Mouse (Mus musculus) heart, postnatal 10 days (tissue): ENCODE results near the gene Ctrl. TPM values are rescaled to one million over a fixed set of nuclear protein-coding genes. Genes with fewer than 3 reads are reported as not detected.
"Not testable (repeated sequence)": the region's sequence is repeated elsewhere in the genome, so short reads cannot be mapped to it uniquely, and the experiment has no call there.

Experiments
- DNase-seq, 2 experiments: peaks; one replicate each; pipeline ENCODE4 v3.0.0; 2021
- intact Hi-C: fragments of 180-260 bp; cut with DNase I; formaldehyde crosslinking; loops from one replicate; pipeline ENCODE4 v1.15.1; 2025
- total RNA-seq, 2 experiments: library from RNA; stranded (reverse); gene quantifications; 2 replicates each; pipeline ENCODE4 v1.2.3; 2021

Gene Ctrl
- total RNA-seq = under 1 TPM; 0.35 to 0.48 TPM

DNA sequence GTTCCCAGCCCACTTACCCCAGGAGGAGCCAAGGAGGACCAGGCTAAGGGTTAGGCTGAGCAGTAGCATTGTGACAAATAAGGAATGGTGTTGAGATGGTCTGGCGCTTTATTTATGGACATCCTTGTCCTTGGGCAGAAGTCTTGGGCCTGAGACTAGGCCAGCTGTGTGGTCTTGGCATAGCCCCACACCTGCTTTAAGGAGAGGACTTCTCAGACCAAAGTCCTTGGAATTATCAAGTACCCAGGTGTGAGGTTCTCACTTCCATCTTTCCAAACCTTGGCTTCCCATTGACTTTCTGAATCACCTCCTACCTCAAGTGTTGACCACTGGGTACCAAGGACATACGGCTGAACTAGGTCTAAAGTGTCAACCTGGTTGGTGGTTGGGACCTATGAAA, at the start of gene Ctrl:
TSS of gene Ctrl (minus strand) at position 101 of the 400 bp plus-strand sequence.
- DNase-seq = no peak
- intact Hi-C loops = no loop called here

DNA sequence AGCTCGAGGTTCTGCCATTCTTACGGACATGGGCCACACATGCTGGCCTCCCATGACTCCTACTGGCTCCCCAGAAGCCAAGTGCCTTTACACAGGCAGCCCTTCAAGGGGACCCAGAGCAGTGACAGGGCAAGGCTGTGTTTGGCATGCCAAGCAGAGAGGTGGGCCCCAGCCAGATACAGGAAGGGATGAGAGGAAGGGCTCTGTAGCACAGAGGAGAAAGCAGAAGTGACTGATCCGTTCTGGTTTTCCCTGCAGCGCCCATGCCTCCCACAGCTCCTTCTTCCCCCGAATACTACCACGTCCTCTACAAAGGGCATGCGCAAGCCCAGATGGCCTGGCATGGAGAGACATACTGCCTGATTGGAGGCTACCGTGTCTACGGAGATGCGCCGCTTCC, 49.7 kb upstream of the Ctrl start:
- intact Hi-C loops, DNase-seq: not testable (repeated sequence)

DNA sequence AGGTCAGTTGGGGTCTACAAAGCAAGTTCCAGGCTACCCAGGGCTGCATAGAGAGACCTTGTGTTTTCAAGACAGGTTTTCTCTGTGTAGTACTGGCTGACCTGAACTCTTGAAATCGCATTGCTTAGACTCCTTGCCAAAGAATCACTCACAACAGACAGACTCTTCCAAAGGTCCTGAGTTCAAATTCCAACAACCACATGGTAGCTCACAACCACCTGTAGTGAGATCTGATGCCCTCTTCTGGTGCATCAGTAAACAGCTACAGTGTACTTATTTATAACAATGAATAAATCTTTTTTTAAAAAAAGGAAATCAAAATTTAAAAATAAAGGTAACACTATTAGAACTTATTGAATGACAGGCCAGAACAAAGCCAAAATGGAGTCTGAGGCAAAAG, 47.5 kb upstream of the Ctrl start:
- intact Hi-C loops = no loop called here

DNA sequence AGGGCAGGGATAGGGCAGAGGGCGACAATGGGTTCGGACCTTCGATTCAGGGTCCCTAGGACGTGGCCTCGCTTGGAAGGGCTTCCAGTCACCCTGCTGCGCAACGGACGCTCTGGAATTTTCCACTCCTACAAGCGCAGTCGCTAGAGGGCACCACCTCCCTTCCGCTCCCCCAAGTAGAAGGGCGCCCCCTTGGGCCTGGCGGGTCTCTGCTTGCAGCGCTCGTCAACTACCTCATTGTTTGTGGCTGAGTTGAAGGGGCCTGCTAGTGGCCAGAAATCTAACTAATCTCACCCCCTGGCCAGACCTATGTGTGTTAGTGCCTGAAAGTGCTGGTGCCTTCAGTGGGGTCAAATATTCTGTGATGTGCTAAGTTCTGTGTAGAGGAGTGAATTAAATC, 45.7 kb upstream of the Ctrl start, which contains the start of gene Dpep3:
TSS of gene Dpep3 (minus strand) at position 105 of the 400 bp plus-strand sequence.
- intact Hi-C loops = no loop called here

More for the DNA sequence above, 47.5 kb upstream of the Ctrl start:
- DNase-seq = no peak

DNA sequence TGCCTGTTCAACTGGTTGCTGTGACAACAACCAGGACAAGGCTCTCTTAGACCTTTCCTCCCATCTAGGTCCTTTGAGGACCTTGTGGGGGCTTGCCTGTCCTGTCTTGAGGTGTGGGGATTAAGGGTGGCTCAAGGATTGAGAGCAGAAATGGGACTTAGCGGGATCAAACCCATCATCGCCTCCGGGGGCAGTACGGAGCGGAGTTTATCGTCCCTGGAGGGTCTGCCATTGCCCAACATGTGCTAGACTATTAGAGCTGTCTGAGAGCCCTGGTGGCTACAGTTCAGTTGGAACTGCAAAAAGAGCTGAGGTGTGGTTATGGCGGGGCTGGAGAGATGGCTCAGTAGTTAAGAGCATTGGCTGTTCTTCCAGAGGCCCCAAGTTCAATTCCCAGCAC, 41.7 kb upstream of the Ctrl start:
- DNase-seq = no peak
- intact Hi-C loops = no loop called here

More for the DNA sequence above, 45.7 kb upstream of the Ctrl start, which contains the start of gene Dpep3:
- no peak for DNase-seq

DNA sequence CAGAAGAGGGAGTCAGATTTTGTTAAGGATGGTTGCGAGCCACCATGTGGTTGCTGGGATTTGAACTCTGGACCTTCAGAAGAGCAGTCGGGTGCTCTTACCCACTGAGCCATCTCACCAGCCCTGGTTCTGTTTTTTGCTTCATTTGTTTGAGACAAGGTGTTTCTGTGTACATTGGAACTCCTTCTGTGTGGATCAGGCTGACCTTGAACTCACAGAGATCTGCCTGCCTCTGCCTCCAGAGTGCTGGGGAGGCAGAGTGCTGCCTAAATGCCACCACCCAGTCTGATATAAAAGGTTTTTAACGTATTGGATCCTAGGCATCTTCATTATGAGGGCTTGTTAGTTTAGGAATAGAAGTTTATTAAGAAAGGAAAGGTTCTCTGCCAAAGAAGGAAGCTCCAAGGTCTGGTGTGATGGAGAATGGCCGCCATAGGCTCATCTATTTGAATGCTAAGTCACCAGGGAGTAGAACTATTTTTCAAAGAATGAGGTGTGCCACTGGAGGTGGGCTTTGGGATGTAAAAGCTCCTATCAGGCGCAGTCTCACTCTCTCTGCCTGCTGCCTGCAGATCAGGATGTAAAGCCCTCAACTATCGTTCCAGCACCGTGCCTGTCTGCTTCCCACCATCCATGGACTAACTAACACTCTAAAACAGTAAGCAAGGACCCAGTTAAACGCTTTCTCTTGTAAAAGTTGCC, 37.5 kb upstream of the Ctrl start:
- intact Hi-C loops = no loop called here
- DNase-seq = no peak

DNA sequence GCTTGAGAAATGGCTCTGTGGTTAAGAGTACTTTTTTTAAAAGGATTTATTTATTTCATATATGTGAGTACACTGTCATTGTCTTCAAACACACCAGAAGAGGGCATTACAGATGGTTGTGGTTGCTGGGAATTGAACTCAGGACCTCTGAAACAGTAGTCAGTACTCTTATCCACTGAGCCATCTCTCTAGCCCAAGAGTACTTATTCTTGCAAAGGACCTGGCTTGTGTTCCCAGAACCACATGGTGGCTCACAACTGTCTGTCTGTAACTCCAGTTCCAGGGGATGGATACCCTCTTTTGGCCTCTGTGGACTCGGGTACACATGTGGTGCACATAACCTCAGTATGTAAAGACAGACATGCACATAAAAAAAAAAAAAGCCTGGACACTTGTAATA, 35.7 kb upstream of the Ctrl start:
- DNase-seq = no peak
- intact Hi-C loops = no loop called here

DNA sequence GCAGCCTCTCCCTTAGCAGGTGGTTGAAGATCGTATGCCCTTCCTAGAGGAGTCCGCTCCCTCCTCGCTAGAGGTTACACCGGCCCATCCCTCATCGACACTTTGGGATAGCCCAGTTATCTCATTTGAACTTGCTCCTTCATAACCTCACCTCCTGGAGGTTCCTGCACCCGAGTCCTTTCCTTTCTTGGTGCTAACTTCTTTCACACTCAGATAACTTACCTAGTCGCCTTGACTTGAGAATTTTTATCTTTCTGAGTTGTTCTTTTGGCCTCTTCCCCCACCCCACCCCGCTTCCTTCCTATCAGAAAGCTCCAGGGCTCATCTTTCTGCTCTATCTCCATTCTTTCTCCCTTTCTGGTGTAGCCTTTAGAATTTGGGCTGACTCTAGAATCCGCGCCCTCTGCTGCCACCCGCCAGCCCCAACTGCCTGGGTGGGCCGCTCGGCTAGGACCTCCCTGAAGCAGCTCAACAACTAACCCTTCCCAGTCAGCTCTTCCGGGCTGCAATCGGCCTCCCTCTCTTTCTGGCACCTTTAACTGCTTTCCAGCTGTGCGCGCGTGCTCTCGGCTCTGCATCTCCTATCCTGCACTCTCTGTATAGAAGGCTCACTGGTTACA, 33.1 kb upstream of the Ctrl start:
- intact Hi-C loops = no loop called here
- DNase-seq = peak; percentile 68 to 73

DNA sequence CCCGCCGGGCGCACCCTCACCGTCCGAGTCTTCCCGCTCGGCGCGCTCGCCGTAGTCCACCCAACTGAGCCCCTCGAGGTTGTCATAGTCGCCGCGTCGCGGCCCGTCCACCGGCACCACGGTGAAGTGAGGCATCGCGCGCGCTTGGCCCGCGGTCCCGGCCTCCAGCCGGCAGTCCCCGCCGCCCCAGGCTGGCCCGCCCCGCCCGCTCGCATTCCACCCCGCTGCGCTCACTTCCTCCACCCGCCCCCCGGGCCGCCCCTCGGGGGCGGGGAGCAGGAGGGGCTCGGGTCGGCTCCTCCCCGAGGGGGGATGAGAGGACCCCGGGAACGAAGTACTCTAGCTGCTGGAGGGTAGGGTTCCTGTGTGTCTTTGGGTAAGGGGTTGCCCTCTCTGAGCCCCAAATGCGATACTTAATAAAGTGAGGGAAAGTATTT, 32.3 kb upstream of the Ctrl start, which contains the start of gene Slc12a4:
TSS of gene Slc12a4 (minus strand) at position 193 of the 437 bp plus-strand sequence.
- intact Hi-C loops = loop anchor here (2.0 kb wide), 1 partner anchor 29 kb away; no protein-coding TSS in a partner anchor
- DNase-seq = peak; percentile 90

DNA sequence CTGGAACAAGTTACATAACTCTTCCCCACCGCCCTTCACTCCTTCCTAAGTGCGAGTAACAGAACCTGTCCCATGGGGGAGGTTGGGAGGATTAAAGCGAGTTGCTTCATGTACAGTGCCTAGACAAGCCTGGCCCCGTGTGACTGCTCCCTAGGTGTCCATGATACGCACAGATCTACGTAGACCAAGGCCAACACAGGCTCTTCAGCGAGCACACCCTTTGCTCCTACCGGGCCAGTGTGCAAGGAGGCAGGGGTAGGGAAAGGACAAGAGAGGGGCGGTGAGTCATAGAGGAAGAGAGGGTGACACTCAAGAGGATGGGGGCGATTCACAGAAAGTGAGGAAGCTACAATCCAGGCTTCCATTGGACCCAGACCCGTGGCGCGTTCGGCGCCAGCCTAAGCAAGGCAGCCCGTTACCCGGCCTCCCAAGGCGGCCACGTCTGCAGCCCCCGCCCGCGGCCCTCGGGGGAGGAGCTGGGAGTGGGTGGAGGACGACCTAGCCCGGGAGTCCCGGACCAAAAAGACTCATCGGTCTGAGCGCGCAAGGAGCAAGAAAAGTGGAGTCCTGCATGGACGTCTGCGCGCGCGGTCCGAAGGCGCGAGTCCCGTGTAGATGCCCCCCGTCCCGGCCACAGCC, 31.7 kb upstream of the Ctrl start:
- intact Hi-C loops = loop anchor here (2.0 kb wide), 1 partner anchor 29 kb away; no protein-coding TSS in a partner anchor
- peak; percentile 71 to 78 for DNase-seq

DNA sequence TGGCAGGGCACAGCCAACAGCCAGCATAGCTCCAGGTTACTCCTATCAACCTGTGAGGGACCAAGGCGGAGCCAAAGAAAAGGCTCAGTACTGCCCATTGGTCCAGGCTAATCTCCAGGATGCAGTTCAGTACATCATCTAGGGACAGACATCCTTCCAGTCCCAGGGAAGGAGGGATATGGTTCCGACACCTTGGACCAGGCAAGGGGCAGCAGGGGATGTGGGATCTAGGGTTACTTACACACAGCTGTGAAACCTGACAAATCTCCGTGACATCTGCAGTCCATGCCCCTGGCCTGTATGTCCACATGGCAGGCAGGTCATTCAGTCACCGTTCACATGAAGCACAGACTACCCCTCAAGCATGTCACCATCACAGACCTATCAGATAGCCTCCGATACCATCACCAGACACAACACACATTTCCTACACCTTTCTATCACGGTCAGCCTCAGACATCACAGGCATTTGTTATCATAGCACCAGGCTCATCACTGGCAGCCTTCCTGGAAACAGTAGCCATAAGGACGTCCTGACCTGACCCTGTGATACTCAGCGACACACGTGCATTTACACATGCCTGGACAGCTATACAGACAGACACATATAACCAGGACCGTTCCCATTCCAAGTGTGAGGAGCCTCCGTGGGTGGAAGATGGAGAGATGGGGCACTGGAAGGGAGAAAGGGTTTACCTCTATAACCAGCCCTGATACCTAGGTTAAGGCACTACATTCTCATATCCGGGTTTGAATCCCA, 31.0 kb upstream of the Ctrl start:
- DNase-seq = peak in 1 of 2 experiments; percentile 41
- intact Hi-C loops = loop anchor here (2.0 kb wide), 1 partner anchor 28 kb away; no protein-coding TSS in a partner anchor

DNA sequence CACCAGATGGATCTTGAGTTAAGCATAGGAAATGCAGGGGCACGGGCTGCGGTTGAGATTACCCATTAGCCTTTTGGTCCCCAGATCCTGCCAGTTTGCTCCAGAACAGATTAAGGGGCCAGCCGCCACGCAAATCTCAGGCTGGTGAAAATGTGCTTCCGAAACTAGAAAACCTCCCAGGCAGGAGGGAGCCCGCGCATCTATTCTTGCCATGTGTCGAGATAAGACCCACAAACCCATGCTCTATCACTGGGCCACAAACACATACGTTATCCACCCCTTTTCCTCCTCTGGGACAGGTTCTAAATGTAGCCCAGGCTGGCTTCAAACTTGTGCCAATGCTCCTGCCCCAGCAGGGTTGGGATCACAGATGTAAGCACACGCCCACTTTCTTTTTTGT, 27.9 kb upstream of the Ctrl start:
- DNase-seq = no peak

DNA sequence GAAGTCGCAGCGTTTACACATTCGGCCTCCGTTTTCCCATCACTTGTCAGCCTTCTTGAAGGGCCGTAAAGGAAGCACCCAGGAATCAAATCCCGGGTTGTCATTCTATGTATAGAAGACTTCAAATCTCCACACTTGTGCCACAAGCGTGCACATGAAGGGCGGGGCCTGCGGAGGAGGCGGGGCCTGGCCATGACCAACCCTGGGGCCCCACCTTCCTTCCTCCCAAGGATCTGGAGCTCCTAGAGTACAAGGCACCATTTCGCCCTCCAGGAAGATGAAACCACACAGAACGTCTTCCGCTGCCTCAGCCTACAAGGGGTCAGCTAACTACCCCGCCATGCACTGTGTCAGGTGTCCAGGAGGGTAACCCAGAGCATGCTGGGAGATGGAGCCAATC, 27.4 kb upstream of the Ctrl start:
- no peak for DNase-seq
- intact Hi-C loops = no loop called here

More for the DNA sequence above, 27.9 kb upstream of the Ctrl start:
- intact Hi-C loops = no loop called here

DNA sequence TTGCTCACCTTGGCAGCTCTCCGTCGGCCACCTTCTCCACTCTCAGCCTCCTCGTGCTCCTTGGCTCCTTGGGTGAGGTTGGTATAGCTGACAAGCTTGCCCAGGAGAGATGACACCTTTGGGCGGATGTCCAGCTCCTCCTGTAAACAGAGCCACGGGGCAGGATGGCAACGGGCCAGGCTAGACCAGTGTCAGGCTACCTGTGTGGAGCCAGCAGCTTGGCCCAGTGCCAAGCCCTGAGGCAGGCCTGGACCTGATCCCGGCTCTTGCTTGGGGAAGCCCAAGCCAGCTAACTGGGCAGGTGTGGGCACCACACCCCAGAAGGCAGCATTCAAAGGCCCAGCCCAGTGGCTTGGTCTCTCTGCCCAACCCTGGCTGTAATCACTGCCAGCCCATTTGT, 25.7 kb upstream of the Ctrl start:
- intact Hi-C loops = no loop called here
- DNase-seq = peak; percentile 65 to 74

DNA sequence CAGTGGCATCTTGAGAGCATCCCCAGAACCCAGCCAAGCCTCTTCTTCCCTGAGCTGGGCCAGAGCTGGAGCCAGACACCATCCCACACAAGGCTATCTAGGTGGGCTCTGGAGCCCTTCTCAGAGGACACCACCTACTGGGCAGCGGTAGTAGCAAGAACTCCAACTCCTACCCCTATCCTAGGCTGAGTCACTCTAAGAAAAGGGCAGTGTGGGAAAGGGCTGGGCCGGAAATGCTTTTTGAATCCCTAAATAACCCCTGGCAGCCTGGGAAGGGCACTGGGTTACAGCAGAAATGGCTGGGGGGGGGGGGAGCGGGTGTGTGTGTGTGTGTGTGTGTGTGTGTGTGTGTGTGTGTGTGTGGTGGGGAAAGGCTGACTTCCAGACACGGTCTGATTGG, 24.2 kb upstream of the Ctrl start:
- peak; percentile 79 for DNase-seq
- intact Hi-C loops = no loop called here

DNA sequence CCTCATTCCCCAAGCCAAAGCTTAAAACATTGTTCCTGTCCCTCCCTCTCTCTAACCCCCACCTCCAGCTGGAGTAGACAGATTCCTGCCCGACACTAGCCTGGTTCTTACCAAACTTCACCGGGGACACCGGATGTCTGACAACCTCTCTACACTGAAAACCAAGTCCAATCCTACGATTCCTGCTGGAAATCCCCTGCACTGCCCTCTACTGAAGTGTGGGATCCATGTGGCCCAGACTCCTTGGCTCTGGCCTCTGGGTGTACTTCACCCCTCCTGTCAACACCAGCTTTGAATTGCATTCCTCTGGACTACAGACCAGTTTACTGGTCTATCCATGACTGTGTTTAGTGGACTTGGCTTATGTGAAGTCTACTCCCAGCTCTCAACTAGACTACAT, 22.9 kb upstream of the Ctrl start:
- peak; percentile 64 to 79 for DNase-seq
- intact Hi-C loops = no loop called here

DNA sequence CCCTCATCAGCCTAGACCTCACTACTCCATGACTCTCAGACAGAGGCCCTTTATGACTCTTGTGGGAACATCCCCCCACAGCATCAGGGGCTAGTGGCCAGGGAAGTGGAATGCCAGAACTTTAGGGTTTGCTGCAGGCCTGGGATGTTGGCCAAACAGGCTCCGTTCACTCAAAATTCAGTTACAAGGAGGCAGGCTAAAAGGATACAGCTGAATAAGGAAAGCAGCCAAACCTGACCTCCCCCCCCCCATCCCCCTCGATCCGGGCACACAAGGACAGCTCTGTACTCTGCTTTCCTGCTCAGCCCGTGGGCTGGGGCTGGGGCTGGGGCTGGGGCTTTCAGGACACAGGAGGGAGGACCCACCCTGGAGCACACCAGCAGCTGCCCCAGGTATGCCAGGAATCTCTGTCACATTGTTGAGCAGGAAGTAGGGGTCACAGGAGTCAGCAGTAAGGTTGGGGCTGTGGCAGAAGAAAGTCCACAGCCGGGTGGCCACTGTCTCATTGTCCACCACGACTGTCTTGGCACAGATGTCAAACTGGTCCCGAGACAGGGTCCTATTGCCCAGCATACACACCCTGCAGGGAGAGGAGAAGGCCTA, 17.5 kb upstream of the Ctrl start:
- peak; percentile 84 for DNase-seq

DNA sequence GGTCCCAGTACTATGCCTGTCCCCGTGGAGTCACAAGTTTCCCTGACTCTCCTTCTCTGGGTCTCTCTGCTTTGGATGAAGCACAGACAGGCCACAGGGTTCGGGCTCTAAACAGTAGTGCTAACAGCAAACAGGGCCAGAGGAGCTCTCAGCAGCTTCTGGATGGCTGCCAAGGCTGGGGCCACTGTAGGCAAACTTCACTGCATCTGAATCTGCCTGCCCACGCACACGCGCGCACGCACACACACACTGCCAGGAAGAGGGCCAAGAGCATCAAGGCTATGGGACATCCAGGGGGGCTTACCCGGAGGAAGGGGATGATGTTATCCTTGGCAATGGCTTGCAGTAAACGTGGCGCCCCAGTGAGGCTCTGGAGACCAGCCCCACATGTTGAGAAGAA, 15.7 kb upstream of the Ctrl start:
- DNase-seq = peak; percentile 73 to 76

More for the DNA sequence above, 17.5 kb upstream of the Ctrl start:
- intact Hi-C loops = no loop called here

DNA sequence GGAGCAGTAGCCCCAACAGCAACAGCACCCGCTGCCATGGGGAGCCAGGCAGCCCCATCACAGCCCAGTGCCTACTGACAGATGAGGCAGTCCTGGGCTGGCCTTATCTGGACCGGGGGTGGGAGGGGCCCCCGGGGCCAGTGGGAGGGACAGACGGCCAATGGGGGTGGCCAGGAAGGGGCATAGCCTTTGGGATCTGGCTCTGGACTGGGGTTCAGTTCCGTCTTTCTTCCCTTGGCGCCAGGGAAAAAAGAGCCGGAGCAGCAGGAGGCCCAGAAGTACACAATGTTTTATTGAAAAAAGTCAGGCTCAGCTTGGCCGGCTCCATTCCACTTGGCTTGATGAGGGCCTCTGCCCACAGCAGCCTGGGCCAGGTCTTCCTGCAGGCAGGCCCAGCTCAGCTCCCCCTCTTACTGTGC, 9.7 kb upstream of the Ctrl start, which contains the start of gene Lcat:
TSS of gene Lcat (minus strand) at position 62 of the 419 bp plus-strand sequence.
- DNase-seq = no peak
- intact Hi-C loops = no loop called here

More for the DNA sequence above, 15.7 kb upstream of the Ctrl start:
- intact Hi-C loops = no loop called here

DNA sequence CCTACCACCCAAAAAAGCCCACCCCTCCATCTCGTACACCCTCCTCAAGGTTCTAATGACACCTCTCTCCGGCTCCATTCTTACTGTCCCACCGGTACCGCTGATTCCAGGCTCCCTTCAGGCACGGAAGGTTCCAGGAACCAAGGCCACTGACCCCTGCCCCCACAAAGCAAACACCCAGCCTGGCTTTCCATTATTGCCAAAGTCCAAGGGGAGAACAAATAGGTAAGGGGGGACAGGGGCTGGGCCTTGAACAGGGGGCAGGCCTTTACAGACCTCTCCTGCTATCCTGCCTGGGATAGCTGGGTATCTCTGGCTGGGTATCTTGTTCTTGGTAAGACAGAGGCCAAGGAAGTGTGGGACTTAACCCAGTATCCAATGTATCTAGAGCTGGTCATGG, 8.9 kb upstream of the Ctrl start:
- intact Hi-C loops = no loop called here
- no peak for DNase-seq
